Mouse (Mus musculus) MEL (cell line): ENCODE measurements around the gene Krtap28-13. TPM values are rescaled to one million over a fixed set of nuclear protein-coding genes. Genes with fewer than 3 reads are reported as not detected.

Experiments used
- DNase-seq: peaks from one replicate; pipeline ENCODE4 v3.0.0; 2011; ENCODE audit warnings: low read depth, low spot score
- H3K27ac ChIP-seq: 2 replicates; pipeline ENCODE4 v1.5.1; 2012; ENCODE audit warnings: low read depth, mild to moderate bottlenecking, control low read depth, low read length, moderate library complexity; ENCODE audit not compliant: control insufficient read depth
- H3K27me3 ChIP-seq, 2 experiments: fragments of 150-350 bp in 1 of 2; sonication (generic) in 1 of 2; 2 replicates each; pipeline ENCODE4 v1.6.1; 2012; ENCODE audit warnings: low read length in 2 of 2, mild to moderate bottlenecking in 2 of 2, improper control_type of control experiment in 1 of 2, moderate library complexity in 1 of 2; ENCODE audit not compliant: insufficient read depth in 2 of 2, control insufficient read depth in 1 of 2
- H3K36me3 ChIP-seq, 2 experiments: 2 replicates each; pipeline ENCODE4 v1.6.1; 2012 to 2014; ENCODE audit warnings: low read length in 2 of 2, improper control_type of control experiment in 1 of 2, inconsistent platforms in 1 of 2, mild to moderate bottlenecking in 1 of 2; ENCODE audit not compliant: insufficient read depth in 2 of 2, control insufficient read depth in 1 of 2
- H3K4me1 ChIP-seq, 2 experiments: fragments of 150-350 bp in 1 of 2; sonication (generic) in 1 of 2; 2 replicates each; pipeline ENCODE4 v1.6.1; 2012; ENCODE audit warnings: low read length in 2 of 2, improper control_type of control experiment in 1 of 2, mild to moderate bottlenecking in 1 of 2; ENCODE audit not compliant: insufficient read depth in 2 of 2, control insufficient read depth in 1 of 2
- H3K4me3 ChIP-seq, 2 experiments: fragments of 150-350 bp in 1 of 2; sonication (generic) in 1 of 2; 2 replicates each; pipeline ENCODE4 v1.5.1; 2012; ENCODE audit warnings: low read depth in 2 of 2, low read length in 2 of 2, mild to moderate bottlenecking in 2 of 2, moderate library complexity in 2 of 2, control low read depth in 1 of 2, improper control_type of control experiment in 1 of 2; ENCODE audit not compliant: control insufficient read depth in 1 of 2, insufficient read depth in 1 of 2
- H3K79me2 ChIP-seq: 2 replicates; pipeline ENCODE4 v1.6.1; 2012; ENCODE audit warnings: mild to moderate bottlenecking, low read length, moderate library complexity; ENCODE audit not compliant: control insufficient read depth, poor library complexity, insufficient read depth
- H3K9ac ChIP-seq: 2 replicates; pipeline ENCODE4 v1.6.1; 2012; ENCODE audit warnings: low read depth, mild to moderate bottlenecking, control low read depth, low read length, moderate library complexity; ENCODE audit not compliant: control insufficient read depth, poor library complexity, severe bottlenecking
- H3K9me3 ChIP-seq: fragments of 150-350 bp; sonication (generic); replicated peaks from 2 replicates; pipeline ENCODE4 v1.6.1; 2012; ENCODE audit warnings: mild to moderate bottlenecking, low read length, improper control_type of control experiment, moderate library complexity; ENCODE audit not compliant: insufficient read depth
- ELF1 ChIP-seq: IDR thresholded peaks from 2 replicates; pipeline ENCODE4 v1.6.1; 2014; ENCODE audit warnings: low read depth, mild to moderate bottlenecking, inconsistent platforms, low read length, improper control_type of control experiment, moderate library complexity
- EP300 ChIP-seq, 2 experiments: IDR thresholded peaks; 2 replicates each; pipeline ENCODE4 v1.6.1; 2011; ENCODE audit warnings: improper control_type of control experiment in 2 of 2, low read length in 2 of 2, low read depth in 1 of 2, mild to moderate bottlenecking in 1 of 2
- ETS1 ChIP-seq: IDR thresholded peaks from 2 replicates; pipeline ENCODE4 v1.6.1; 2012; ENCODE audit warnings: low read depth, mild to moderate bottlenecking, inconsistent platforms, low read length, improper control_type of control experiment, moderate library complexity
- GATA1 ChIP-seq: IDR thresholded peaks from 2 replicates; pipeline ENCODE4 v1.6.1; 2011; ENCODE audit warnings: low read depth, low read length, improper control_type of control experiment
- HCFC1 ChIP-seq: IDR thresholded peaks from 2 replicates; pipeline ENCODE4 v1.6.1; 2012; ENCODE audit warnings: low read depth, mild to moderate bottlenecking, inconsistent platforms, low read length, improper control_type of control experiment, moderate library complexity
- KAT2A ChIP-seq: conservative IDR thresholded peaks from 2 replicates; pipeline ENCODE4 v1.6.1; 2012; ENCODE audit warnings: low read depth, low read length, improper control_type of control experiment, inconsistent platforms
- MAFK ChIP-seq: IDR thresholded peaks from 2 replicates; pipeline ENCODE4 v1.6.1; 2011; ENCODE audit warnings: low read depth, mild to moderate bottlenecking, low read length, improper control_type of control experiment, borderline replicate concordance
- MAX ChIP-seq: IDR thresholded peaks from 2 replicates; pipeline ENCODE4 v1.6.1; 2011; ENCODE audit warnings: low read length, improper control_type of control experiment
- MEF2A ChIP-seq: IDR thresholded peaks from 2 replicates; pipeline ENCODE4 v1.6.1; 2014; ENCODE audit warnings: low read depth, mild to moderate bottlenecking, inconsistent platforms, low read length, improper control_type of control experiment; ENCODE audit not compliant: poor library complexity, insufficient replicate concordance, severe bottlenecking; ENCODE audit errors: extremely low read depth
- MYC ChIP-seq: IDR thresholded peaks from 2 replicates; pipeline ENCODE4 v1.6.1; 2011; ENCODE audit warnings: low read depth, mild to moderate bottlenecking, low read length, improper control_type of control experiment, moderate library complexity
- NELFE ChIP-seq: IDR thresholded peaks from 2 replicates; pipeline ENCODE4 v1.6.1; 2011; ENCODE audit warnings: low read depth, low read length, improper control_type of control experiment
- POLR2A ChIP-seq, 2 experiments: IDR thresholded peaks; 2 replicates each; pipeline ENCODE4 v1.6.1; 2011 to 2012; ENCODE audit warnings: low read length in 2 of 2, mild to moderate bottlenecking in 2 of 2, control low read depth in 1 of 2, improper control_type of control experiment in 1 of 2, low read depth in 1 of 2, moderate library complexity in 1 of 2; ENCODE audit not compliant: control insufficient read depth in 1 of 2, insufficient read depth in 1 of 2, poor library complexity in 1 of 2
- POLR2AphosphoS5 ChIP-seq: IDR thresholded peaks from 2 replicates; pipeline ENCODE4 v1.6.1; 2012; ENCODE audit warnings: low read depth, borderline replicate concordance, mild to moderate bottlenecking, inconsistent platforms, low read length, moderate library complexity, mixed read lengths
- RAD21 ChIP-seq: IDR thresholded peaks from 2 replicates; pipeline ENCODE4 v1.6.1; 2011; ENCODE audit warnings: mild to moderate bottlenecking, low read depth, low read length, improper control_type of control experiment
- SMC3 ChIP-seq: IDR thresholded peaks from 2 replicates; pipeline ENCODE4 v1.6.1; 2011; ENCODE audit warnings: low read depth, low read length, improper control_type of control experiment
- TAL1 ChIP-seq: IDR thresholded peaks from 2 replicates; pipeline ENCODE4 v1.6.1; 2012; ENCODE audit warnings: mild to moderate bottlenecking, inconsistent platforms, low read length, moderate library complexity, mixed read lengths
- TCF12 ChIP-seq: IDR thresholded peaks from 2 replicates; pipeline ENCODE4 v1.6.1; 2014; ENCODE audit warnings: low read depth, mild to moderate bottlenecking, inconsistent platforms, low read length, improper control_type of control experiment, moderate library complexity
- UBTF ChIP-seq: IDR thresholded peaks from 2 replicates; pipeline ENCODE4 v1.6.1; 2012; ENCODE audit warnings: low read depth, mild to moderate bottlenecking, inconsistent platforms, low read length, improper control_type of control experiment, moderate library complexity, borderline replicate concordance; ENCODE audit not compliant: insufficient read depth
- USF1 ChIP-seq: IDR thresholded peaks from 2 replicates; pipeline ENCODE4 v1.6.1; 2014; ENCODE audit warnings: low read depth, mild to moderate bottlenecking, inconsistent platforms, low read length, improper control_type of control experiment, moderate library complexity
- USF2 ChIP-seq, 2 experiments: IDR thresholded peaks; 2 replicates each; pipeline ENCODE4 v1.6.1; 2011 to 2012; ENCODE audit warnings: improper control_type of control experiment in 2 of 2, low read length in 2 of 2, borderline replicate concordance in 1 of 2, inconsistent platforms in 1 of 2, low read depth in 1 of 2, mild to moderate bottlenecking in 1 of 2; ENCODE audit not compliant: insufficient read depth in 1 of 2
- ZNF384 ChIP-seq: IDR thresholded peaks from 2 replicates; pipeline ENCODE4 v1.6.1; 2012; ENCODE audit warnings: low read depth, mild to moderate bottlenecking, inconsistent platforms, low read length, improper control_type of control experiment
- polyA plus RNA-seq, 2 experiments: library from polyadenylated mRNA; stranded (reverse) in 1 of 2; unstranded in 1 of 2; fragments of >175 nt in 1 of 2; fragments of >200 nt in 1 of 2; gene quantifications; 2 replicates each; pipeline versions ENCODE4 v1.2.1 to v1.2.4; 2012; ENCODE audit warnings: low replicate concordance in 2 of 2, low read depth in 1 of 2; ENCODE audit not compliant: insufficient read length in 2 of 2, insufficient read depth in 1 of 2, missing spikeins in 1 of 2
- total RNA-seq: library from RNA; depleted of rRNA; stranded (reverse); fragments of 300-350 nt; gene quantifications from 2 replicates; pipeline ENCODE4 v1.2.3, GENCODE M21; 2012

Krtap28-13 gene
- total and polyA plus RNA-seq, 3 experiments = not detected

GRCm38 (mm10) chr1:83099580-83100137, 38.9 kb downstream of the Krtap28-13 start (continued):
- TF ChIP-seq EP300 (IDR thresholded peaks at IDR 0.05; ENCODE audit: low read depth in 1 of 2, low read length in 2 of 2) (no peak), KAT2A (no peak), MEF2A (no peak), NELFE (no peak)

GRCm38 (mm10) chr1:83101891-83102290, 41.2 kb downstream of the Krtap28-13 start:
- no peak overlapping the region for H3K9ac ChIP-seq
- H3K9me3 ChIP-seq = no peaks in the 10 kb centered on the region
- no peak overlapping the region for H3K4me3 ChIP-seq
- no peaks in the 10 kb centered on the region for H3K4me1 ChIP-seq
- DNase-seq = no peak
- TF ChIP-seq GATA1 = no peak
- no peak for TF ChIP-seq MAX
- no peak for TF ChIP-seq USF2 (IDR thresholded peaks at IDR 0.05; ENCODE audit: borderline replicate concordance in 1 of 2, insufficient read depth in 1 of 2, low read depth in 1 of 2, low read length in 2 of 2)
- TF ChIP-seq MYC = no peak
- no peak for TF ChIP-seq EP300 (IDR thresholded peaks at IDR 0.05; ENCODE audit: low read depth in 1 of 2, low read length in 2 of 2)
- TF ChIP-seq TAL1 = no peak
- no peak for TF ChIP-seq HCFC1
- TF ChIP-seq KAT2A = no peak
- no peak for TF ChIP-seq POLR2AphosphoS5
- TF ChIP-seq ZNF384 = no peak
- TF ChIP-seq MAFK = no peak
- TF ChIP-seq SMC3 = no peak
- no peak for TF ChIP-seq NELFE
- no peak for TF ChIP-seq USF1
- no peak for TF ChIP-seq ELF1
- TF ChIP-seq ETS1 = no peak
- TF ChIP-seq TCF12 = no peak
- TF ChIP-seq POLR2A (IDR thresholded peaks at IDR 0.05; ENCODE audit: control insufficient read depth in 1 of 2, insufficient read depth in 1 of 2, low read depth in 1 of 2, low read length in 2 of 2, poor library complexity in 1 of 2) = no peak
- no peak for TF ChIP-seq UBTF
- no peak for TF ChIP-seq RAD21
- no peaks in the 10 kb centered on the region for H3K79me2 ChIP-seq
- no peak overlapping the region for H3K27ac ChIP-seq
- H3K27me3 ChIP-seq = no peaks in the 10 kb centered on the region
- no peaks in the 10 kb centered on the region for H3K36me3 ChIP-seq
